Mouse (Mus musculus) kidney, adult 8-10 months (tissue): Measurements from ENCODE around the gene Fbln7.

Experiments used
- DNase-seq, 2 experiments: peaks; one replicate each; pipeline ENCODE4 v3.0.0; 2022

Fbln7 gene

DNA sequence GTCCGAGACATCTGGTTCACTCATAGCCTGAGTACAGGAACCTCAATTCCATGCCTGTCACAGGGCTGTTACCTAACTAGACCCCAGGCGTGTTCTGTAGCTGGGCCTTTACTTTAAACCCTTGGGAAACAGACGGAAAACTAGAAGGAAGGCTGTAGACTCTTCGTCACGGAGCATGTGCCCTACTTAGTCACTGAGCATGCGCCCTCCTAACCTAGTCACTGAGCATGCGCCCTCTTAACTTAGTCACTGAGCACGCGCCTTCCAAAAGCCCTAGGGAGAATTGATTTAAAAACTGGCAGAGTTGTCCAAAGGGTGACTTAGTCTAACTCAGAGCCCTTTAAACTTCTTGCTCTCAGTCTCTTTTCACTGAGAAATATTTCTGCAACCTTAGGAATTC, at the start of gene Fbln7:
Gene Fbln7 (plus strand): TSS at position 346 of the 400 bp plus-strand sequence.
- no peak for DNase-seq

DNA sequence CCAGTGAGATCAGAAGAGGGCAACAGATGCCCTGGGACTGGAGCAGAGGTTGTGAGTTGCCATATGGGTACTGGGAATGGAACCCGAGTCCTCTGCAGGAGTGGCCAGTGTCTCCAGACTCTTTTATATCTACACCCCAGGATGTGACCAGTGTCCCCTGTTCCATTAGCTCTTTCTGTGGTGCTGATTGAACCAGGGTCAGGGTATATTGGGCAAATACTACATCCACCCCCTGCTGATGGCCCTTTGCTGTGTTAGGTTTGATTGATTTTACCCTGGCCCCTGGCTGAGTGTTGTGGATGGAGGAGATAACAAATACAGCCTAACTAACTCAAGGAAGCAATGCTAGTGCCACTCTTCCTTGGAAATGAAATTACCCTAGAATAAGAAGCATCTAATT, 46.5 kb upstream of the Fbln7 start:
- DNase-seq: no peak

DNA sequence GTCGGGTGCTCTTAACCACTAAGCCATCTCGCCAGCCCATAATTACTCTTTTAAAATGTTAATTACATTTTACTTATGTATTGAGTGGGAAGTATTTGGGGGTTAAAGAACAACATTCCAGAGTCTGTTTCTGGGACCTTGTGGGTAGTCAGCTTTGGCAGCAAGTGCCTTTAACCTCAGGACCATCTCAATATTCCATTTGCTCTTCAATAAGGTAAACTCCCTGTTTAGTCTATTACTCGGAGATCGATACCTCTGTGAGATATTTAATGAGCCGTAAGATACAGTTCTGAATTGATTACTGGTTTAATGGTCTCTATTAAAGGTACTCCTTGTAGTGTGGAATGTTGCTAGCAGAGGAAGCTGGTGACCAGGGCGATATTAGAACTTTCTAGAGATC, 45.9 kb upstream of the Fbln7 start:
- DNase-seq: no peak

DNA sequence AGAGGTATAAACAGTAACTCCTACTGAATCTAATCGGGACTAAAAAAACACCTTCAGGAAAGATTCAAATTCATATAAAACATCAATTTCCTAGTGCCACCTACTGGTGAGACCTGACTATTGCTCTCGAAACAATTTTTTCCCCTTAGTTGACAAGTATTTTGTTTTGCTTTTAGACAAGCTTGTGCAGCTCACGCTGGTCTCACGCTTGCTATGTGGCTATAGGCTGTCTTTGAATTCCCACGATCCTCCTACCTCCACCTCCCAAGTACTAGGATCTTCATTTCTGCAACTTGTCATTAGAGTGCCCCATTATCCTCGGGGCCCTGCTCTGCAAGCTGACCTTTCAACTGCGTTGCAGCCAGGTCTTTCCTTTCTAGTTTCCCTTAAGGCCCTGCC, 45.4 kb upstream of the Fbln7 start:
- no peak for DNase-seq

DNA sequence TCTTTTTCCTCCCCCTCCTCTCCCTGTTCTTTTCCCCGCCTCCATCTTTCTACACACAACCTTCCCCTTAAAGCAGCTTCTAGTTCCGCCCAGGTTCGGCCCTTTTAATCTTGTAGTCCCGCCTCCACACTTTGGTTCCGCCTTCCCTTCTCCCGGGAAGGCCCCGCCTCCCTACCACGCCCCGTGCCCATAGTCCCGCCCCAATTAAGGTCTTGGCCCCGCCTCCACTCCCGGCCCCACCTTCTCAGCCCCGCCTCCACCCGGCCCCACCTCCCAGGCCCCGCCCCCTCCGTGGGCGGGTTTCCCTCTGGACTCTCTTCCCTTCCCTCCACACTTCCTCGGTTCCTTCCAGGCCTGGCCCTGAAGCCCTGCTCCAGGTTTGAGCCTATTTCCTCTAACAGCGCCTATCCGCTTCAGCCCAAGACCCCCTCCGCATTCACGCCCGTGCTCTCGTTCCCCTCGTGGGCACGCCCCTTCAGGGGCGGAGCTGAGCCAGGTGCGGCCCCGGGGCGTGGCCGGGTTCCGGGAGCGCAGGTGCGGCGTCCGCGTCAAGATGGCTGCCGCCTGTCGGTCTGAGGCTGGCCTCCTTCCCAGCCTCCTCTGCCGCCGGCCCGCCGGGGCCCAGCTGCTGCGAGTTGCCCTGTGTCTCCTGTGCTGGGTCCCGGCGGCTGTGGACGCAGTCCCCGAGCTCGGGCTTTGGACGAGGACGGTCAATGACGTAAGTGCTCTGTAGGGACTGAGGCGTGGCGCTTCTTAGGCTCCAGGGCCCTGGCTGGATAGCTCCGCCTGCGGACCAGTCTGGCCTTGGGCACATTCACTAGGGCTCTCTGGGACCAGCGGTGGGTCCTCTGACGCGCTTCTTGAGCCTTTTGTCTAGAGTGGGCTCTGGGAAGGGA, 44.7 kb upstream of the Fbln7 start, which contains the start of gene Tmem87b:
Gene Tmem87b (plus strand): TSS at position 333 of the 896 bp plus-strand sequence.
- DNase-seq: peak; percentile 95

DNA sequence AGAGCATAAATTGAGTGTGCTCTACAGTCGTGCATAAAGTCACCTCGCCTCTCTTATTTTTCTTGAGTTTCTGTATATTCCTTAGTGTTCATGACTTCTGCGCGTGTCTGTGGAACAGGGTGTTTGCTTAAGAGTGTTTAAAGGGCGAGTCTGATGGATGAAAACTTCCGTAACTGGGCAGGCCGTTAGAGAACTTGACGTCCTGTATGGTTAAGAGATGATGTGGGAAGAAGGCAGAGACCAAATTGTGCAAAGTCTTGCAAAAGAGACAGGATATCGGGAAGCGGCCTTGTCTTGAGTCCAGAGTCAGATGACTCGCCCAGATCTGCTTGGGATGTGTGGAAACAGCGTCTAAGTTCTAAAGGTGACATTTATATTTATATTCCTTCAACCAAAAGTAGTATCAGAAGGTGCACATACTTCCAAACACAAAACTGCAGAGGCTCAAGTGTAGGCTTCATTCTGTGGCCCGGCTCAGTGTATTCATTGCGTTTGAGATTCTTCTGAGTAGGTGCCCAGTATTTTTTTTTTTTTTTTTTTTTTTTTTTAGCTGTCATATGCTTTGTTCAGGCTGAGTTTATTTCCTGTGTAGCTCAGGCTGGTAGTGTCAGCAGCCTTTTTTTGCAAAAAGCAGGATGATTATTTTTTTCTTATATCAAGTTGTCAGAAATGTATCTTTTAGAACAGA, 43.7 kb upstream of the Fbln7 start:
- no peak for DNase-seq

DNA sequence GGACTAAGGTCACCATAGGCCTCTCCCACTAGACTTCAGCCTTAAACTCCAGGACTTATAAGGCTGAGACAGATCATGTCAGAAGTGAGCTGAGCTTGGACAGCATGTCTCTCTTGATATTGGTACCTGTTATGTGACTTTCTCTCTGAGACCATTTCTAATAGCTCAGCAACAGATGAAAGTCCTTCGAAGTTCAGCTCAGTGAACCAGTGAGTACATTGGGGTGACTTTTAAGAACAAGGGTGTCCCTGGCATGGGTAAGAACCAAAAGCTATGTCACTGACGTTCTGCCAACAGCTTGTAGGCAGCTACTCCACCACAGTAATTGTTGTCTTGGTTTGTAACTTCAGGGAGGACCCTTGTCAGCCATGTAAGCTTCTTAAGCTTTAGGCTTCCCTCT, 42.1 kb upstream of the Fbln7 start:
- peak; percentile 23 to 36 for DNase-seq

DNA sequence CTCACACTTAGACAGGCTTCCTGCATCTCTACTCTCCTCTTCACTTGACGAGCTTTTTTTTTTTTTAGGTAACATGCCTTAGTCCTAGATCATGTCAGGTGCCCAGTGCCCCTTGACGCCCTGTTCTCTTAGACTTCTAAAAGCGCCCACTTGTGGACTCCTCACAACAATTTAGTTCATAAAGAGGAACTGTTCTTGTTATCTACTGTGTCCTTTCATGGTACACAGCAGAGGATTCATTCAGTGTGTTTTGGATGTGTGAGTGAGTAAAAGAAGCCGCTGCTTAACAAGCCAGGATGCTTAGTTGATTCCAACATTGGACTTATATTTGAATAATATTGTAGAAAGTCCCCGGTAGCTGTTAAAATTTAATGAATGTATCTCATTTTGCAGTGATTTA, 38.9 kb upstream of the Fbln7 start:
- DNase-seq: no peak

DNA sequence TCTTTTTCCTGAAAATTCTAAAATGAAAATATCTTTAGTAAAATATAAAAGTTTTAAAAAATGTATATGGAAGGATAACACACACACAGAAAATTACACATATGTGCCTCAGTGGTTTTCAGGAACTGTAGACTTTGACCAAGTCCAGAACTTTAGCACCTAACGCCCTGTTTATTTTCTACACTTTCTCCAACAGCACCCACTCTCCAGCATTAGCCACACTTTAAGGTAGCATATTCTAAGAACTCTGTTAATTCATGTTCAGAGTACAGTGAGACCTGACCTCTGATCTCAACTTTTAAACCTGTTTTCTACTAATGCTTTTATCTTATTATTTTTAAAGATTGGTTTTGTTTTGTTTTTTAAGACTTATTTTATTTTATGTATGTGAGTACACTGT, 35.0 kb upstream of the Fbln7 start:
- no peak for DNase-seq

DNA sequence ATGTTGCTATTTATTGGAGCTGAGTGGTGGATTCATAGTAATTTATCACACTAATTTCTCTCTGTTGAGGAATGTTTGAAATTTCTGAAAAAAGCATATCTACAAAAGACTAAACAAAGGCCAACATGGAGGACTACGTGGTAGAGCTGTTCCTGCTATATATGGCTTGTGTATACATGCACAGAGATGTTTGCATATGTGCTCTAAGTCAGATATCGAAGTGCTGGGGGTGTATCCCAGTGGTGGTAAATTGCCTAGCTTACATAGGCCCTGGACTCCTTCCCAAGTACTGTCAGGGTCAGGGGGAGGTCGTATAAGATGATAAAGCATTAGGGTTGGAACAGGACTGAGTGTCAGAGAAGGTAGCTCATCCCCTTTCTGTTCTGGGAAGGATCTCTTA, 30.2 kb upstream of the Fbln7 start:
- DNase-seq: no peak

DNA sequence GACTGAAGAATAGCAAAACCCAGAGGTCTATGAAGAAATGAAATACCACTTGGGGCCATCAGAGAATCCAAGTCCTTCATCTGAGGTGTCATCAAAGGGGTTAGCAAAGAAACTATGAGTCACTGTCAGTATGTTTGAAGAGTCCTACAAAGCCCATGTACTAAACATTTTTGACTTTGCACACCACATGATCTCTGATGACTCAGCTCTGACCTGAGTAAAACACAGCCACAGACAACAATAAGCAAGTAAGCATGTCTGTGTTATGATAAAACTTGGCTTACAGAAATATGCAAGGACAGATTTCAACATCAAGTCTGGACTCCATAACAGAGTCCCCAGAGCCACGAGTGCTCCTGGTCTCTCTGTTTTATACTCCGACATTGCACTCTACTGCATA, 29.7 kb upstream of the Fbln7 start:
- DNase-seq: no peak

DNA sequence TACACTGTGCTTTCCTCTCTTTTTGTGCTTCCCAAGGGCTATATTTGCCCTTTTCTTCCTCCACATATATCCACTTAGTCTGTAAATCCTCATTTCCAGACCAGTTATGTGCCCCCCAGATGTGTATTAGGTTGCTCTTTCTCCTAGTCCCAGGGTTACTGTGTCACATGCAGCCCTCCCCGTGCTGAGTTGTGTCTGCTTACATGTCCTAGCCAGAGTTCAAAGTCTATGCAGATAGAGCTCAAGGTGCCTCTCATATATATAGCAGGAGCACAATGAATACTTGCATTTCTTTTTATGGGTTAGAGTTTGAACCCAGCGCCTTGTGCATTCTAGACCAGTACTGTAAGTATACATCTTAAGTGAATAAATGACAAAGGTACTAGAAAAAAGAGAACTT, 29.3 kb upstream of the Fbln7 start:
- no peak for DNase-seq

DNA sequence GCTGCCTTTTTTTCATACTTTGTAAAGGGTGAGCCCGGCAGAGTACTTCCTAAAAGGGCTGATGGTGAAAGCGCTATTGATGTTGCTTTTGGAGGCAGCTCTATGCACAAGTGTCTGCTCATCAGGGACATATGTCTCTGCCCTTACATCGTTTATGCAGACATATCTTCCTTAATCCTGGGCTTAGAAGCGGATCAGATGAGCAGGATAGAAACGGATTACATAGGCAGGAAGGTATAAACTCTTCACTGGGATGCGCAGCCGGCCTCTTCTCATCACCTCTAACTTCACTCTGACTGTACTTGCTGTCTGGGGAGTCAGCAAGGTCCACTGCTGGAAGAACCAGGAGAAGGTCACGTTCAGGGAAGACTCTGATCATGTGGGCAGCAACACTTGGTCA, 25.2 kb upstream of the Fbln7 start:
- no peak for DNase-seq

DNA sequence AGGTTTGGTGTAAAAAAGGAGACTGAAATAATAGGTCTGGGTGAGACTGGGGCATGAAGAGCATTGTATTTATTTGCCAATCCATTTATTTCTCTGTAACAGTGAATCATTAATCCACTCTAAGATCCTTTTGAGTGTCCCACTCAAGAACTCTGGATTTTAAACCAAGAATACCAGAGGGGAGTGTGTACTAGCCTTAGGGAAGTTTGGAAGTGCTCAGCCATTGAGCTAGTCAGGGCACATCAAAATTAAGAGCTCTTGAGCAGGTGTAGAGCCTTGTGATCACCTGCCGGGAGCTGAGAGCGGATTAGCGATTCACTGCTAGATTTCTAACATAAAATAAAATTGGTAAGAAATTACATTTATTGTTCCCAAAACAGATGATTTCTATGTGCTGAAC, 24.2 kb upstream of the Fbln7 start:
- DNase-seq: no peak

DNA sequence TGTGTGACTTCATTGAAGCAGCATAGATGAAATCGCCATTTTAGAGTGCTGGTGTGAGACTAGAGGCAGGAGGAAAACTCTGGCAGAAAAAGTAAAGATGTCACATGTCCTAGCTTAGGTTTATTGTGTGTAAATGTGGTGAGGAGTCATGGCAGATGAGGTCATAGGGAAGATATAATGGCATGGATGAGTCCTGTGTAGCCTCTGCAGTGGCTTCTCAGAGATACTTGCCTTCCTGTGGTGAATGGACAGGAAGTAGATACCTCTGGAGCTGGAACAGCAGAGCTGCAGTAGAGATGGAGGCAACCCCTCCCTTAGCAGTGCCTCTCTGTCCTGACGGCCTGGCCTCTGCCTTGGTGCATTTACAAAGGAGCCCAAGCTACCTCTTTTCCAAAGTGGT, 23.3 kb upstream of the Fbln7 start:
- DNase-seq: no peak

DNA sequence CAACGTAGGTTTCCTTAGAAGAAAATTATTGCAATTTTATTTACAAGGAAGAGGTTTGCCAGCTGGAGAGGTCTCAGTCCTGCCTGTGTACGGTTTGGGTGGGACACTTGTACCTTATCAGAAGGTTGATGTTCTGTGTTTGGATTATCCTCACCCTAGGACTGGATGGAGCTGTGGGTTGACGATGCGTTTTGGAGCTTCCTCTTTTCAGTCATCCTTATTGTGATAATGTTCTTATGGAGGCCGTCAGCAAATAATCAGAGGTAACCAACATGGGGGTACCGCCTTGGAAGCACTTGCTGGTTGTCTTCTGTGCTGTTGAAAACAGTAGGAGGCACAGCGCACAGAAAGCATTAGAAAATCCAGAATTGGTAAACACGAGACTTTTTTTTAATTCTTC, 20.3 kb upstream of the Fbln7 start:
- DNase-seq: no peak

DNA sequence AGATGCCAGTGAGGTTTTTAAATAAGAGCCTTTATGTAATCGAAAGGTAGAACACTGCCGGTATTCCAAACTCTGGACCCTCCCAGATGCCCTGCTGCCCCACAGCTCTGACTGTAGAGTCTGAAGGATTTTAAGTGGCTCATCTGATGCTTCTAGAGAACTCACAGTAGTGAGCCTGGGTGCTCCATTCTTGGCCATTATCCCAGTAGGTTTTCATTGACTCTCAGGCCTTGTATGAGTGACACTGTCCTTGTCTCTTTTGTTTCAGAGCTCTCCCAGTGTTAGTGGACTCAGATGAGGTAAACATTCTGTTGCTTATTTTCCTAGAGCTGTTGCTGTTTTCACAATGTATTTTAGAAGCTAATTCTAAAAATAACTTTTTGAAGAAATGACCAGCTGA, 12.7 kb upstream of the Fbln7 start:
- no peak for DNase-seq

DNA sequence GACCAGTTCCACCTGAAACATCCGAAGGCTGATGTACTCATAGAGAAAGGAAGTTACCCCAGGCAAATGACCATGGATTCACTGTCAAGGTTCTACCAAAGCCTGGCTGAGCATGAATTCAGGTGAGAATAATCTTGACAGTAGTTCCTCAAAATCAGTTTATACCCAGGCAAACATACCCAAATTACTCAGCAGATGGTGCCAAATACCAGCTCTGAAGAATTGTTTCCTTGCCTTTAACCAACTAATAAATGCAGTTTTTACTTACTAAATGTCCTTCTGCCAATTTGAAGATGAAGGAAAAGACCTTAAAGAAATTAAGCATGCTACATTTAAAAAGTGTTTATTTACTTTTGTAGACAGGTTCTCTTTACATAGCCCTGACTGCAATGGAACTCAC, 6.1 kb upstream of the Fbln7 start:
- DNase-seq: no peak

DNA sequence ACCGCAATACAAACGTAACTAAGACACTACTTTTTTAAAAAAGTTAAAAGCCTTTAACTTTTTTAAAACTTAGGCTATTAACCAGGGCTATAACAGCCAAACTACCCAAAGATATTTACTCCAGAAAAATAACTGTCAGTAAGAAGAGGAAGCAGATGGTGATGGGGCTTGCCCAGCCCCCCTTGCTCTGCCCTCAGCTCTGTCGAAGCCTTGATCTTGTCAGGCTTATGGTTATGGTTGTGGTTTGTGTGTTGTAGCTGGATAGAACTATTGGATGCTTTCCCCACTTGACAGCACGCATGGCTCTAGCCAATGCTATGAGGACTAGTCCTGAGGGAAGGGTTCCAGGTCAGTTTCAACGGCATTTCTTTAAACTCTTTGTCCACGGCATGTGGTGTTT, 3.8 kb upstream of the Fbln7 start:
- no peak for DNase-seq

DNA sequence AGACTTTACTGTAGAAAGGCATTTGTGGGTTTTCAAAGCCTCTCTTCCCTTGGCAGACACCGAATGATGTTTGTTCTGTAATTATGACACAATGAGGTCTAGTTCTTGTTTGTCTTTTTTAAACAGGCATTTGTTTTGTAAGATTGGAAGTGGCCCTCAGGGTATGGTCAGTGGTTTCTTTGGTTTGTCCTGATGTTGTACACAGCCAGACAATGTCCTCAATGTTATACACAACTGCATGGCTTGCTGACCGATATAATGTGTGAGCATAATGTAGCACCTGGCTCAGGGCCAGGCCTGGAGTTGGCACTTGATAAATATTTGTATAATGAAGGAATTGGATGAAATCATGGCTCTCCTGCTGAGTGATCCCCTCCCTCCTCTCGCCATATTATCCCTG, 2.9 kb upstream of the Fbln7 start:
- DNase-seq: no peak

DNA sequence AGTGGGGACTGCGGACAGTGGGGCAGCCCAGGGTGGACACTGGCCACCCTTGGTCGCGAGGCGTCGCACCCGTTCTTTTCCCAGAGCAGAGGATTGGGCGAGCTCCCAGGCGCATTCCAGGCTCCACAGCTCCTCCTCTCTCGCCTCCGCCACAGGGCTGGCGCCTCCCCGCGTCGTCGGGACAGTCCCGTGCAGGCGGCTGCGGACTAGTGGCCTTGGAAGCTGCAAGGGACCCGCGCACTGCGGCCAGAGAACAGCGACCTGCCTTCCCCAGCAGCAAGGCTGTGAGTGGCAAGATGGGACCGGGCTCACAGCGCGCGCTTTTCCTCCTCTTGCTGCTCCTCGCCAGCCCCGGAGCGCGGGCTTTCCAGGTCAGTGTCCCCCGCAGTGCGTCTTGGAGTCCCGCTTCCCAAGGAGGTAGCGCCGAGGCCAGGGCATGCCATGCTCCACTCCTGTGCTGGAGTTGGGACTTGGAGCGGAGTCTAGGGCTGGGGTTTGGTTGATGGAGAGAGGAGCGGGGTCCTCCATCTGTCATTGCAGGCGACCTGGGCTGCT, 1.1 kb downstream of the Fbln7 start:
- DNase-seq: peak; percentile 55 to 57

DNA sequence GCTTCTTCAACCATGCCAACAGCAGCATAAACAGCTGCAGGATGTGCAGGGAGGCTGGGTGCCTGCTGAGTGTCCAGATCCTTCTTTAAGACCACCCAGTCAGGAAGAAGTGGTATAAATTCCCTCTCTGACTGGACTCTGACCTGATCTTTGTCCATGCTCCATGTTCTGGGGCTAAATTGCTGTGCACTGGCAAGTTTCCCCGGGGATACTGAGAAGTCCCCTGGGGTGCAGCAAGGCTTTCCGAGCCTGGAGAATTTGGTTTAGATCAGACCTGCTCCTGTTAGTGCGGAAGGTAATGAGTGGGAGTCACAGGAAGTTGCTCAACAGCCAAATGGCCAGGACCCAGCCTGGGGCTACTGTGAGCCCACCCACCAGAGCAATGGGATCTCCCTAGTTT, 2.3 kb downstream of the Fbln7 start:
- peak; percentile 9 to 29 for DNase-seq

DNA sequence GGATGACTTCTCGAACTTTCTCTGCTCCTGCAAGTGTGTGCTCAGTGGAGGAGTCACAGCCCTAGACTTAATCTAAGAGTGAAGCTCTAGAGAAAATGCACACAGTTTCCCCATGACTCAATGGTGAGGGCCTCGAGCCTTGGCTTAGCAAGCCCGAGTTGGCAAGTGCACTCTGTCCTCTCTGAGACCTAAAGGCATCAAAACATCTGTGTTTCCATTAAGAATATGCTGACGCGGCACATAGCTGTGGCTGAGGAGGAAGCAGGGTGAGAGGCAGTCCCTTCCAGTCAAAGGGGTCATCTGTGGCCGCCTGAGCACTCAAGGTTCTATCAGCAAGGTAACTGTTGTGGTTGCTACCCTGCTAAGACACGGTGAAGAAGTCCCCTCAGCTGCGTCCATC, 8.9 kb downstream of the Fbln7 start:
- no peak for DNase-seq

DNA sequence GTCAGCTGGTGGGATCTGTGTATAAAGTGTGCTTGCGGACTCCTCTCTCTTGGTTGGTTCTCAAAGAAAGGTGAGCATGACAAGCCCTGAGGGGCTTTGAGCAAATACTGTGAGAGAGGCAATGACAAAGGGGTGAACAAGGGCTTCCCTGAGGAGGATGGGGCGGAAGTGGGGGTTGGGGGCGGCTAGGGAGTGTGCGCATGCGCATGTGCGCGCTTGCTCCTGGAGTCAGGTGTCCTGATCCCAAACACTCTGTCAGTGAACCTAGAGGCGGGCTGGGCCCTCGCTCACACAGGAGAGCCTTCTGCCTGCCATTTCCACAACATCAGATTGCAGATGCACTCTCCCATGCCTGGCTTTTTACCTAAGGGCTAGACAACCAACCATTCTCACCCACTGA, 9.5 kb downstream of the Fbln7 start:
- no peak for DNase-seq
